Mouse (Mus musculus) T-helper 17 cell (primary cell): ENCODE data around the gene Slc39a11.
"Not testable (repeated sequence)": the region's sequence is repeated elsewhere in the genome, so short reads cannot be mapped to it uniquely, and the experiment has no call there.

Experiments
- in situ Hi-C, 2 experiments: fragments of 300-600 bp; cut with MboI, MseI; formaldehyde crosslinking; loops; 1 replicate in 1 of 2; 2 replicates in 1 of 2; pipeline ENCODE4 v1.15.1; 2025; ENCODE audit warnings: high pct_unique_total_duplicates in 2 of 2

Gene Slc39a11

DNA sequence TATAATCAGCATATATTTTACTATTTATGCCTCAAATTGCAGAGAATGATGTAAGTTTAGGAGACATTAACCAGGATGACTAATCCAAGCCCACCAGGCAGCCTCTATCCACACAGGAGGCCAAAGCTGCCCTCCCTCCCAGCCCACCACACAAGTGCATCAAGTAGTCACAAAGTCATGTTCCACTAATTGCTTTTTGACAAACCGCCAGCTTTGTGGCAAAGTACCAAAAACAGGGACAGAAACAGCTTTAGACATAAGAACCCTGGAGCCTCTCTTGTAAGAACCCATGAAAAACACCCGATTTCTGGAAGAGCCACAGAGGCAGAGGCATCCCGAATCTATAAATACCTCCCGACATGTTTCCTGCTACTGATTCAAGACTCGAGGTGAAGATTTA, 39.6 kb downstream of the Slc39a11 start:
- in situ Hi-C loops, result loop anchor here (10.0 kb wide), 1 partner anchor 115 kb away; no protein-coding TSS in a partner anchor

GRCm38 (mm10) chr11:113609581-113609980, 40.3 kb downstream of the Slc39a11 start:
- in situ Hi-C loops, result no loop called here

GRCm38 (mm10) chr11:113607556-113607955, 42.3 kb downstream of the Slc39a11 start:
- in situ Hi-C loops, result no loop called here

- in situ Hi-C loops, result loop anchor here in 1 of 2 experiments (5.0 kb wide), 1 partner anchor 466 kb away; the partner anchor contains the start of gene Sdk2
Measured at GRCm38 (mm10) chr11:113601616-113602343, 48.1 kb downstream of the Slc39a11 start.

DNA sequence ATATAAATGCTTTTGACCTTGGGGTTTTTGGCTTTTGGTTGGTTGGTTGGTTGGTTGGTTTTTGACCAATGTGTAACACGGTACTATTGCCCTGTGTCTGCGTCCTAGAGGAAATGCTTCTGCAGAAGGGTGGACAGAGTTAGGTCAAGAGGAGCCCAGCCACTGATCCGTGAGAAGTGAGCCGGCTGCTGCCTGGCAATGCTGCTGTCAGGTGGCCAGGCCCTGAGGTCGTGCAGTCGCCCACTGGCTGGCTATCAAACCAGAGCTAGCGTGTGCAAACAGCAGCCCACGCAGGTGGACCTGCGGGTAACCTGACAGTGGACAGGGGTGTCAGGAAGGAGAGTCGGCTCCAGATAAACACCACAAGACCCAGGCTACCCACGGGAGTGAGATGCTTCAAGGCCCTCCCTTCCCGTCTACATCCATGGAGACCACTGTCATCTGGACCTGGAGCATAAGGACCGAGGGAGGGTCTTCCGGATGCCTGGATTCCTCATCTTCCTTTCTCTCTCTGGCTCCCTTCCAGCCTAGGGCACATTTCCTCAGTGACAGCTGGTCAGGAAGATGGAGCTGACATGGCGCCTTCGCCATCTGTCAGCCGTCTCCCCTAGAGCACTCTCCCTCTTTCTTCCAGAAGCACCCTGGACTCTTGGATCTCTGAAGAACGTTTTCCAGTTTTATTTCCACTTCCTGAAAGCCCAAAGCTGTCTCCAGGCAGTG, 49.2 kb downstream of the Slc39a11 start:
- in situ Hi-C loops, result loop anchor here in 1 of 2 experiments (5.0 kb wide), 1 partner anchor 467 kb away; the partner anchor contains the start of gene Sdk2

DNA sequence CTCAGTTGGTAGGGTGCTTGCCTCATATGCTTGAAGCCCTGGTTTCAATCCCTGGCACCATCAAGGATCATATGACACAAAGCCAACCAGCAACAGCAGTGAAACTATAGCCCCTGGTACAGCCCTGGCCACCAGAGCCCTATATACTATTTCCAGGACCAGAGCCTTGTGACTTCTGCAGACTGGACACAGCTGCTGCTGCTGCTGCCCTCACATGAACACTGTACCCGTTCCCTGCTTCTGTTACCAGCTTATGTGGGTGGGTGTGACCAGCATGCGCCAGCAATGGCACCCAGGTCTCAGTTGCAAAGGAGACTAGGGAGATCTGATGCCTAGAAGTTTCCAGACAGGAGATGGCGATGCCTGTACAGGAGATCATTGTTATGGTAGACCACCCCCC, 52.2 kb downstream of the Slc39a11 start:
- in situ Hi-C loops, result loop anchor here in 1 of 2 experiments (25.0 kb wide), 1 partner anchor 835 kb away; no protein-coding TSS in a partner anchor

DNA sequence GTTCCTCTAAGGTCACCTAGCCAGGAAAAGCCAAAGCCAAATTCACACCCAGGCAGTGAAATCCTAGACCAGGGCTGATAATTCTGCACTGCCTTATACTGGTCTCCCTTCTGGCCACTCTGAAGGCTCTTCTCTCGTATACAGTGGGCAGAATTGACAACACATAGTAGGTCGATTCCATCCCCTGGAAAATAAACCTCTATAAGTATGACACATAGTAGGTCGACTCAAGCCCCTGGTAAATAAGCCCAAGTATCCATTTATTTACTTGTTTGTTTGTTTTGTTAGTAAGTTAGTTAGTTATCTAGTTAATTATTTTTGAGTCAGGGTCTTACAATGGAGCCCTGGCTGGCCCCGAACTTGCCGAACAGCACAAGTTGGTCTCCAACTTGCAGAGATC, 54.7 kb downstream of the Slc39a11 start:
- in situ Hi-C loops, result loop anchor here in 1 of 2 experiments (25.0 kb wide), 1 partner anchor 833 kb away; no protein-coding TSS in a partner anchor

- in situ Hi-C loops, result loop anchor here in 1 of 2 experiments (25.0 kb wide), 1 partner anchor 827 kb away; no protein-coding TSS in a partner anchor
Measured at GRCm38 (mm10) chr11:113588936-113589335, 60.9 kb downstream of the Slc39a11 start.

GRCm38 (mm10) chr11:113586423-113586822, 63.5 kb downstream of the Slc39a11 start:
- in situ Hi-C loops, result loop anchor here in 1 of 2 experiments (25.0 kb wide), 1 partner anchor 824 kb away; no protein-coding TSS in a partner anchor

- in situ Hi-C loops, result loop anchor here in 1 of 2 experiments (25.0 kb wide), 1 partner anchor 822 kb away; no protein-coding TSS in a partner anchor
Measured at GRCm38 (mm10) chr11:113583879-113584661, 65.8 kb downstream of the Slc39a11 start.

DNA sequence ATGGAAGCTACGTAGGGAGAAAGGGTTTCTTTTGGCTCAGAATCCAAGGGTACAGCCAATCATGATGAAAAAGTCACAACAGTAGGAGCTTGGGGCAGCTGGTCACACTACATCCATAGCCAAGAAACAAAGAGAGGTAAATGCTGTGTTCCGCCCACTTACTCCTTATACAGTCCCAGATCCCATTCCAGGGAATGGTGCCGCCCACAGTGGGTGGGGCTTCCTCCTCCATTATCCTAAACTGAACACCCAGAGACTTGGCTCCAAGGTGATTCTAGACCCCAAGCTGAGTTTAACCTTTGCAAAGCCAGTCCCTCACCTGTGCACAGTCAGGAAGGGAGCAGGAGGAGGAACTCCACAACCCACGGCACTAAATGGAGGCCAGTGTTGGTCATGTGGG, 72.7 kb downstream of the Slc39a11 start:
- in situ Hi-C loops, result loop anchor here in 1 of 2 experiments (25.0 kb wide), 1 partner anchor 815 kb away; no protein-coding TSS in a partner anchor

- in situ Hi-C loops, result no loop called here
Measured at GRCm38 (mm10) chr11:113572641-113573040, 77.2 kb downstream of the Slc39a11 start.

DNA sequence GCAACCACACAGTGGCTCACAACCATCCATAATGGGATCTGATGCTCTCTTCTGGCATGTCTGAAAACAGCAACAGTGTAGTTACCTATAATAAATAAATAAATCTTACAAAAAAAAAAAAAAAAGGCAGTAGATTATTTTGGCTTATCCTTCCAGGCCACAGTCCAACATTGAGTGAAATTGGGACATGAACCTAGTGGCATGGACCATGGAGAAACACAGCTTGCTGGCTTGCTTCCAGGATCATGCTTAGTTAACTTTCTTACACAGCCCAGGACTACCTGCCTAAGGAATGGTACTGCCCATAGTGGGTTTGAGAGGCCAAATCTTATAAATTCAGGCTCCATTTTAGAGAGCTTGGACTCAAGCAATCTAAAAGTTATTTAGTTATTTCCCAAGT, 78.3 kb downstream of the Slc39a11 start:
- in situ Hi-C loops, result no loop called here

DNA sequence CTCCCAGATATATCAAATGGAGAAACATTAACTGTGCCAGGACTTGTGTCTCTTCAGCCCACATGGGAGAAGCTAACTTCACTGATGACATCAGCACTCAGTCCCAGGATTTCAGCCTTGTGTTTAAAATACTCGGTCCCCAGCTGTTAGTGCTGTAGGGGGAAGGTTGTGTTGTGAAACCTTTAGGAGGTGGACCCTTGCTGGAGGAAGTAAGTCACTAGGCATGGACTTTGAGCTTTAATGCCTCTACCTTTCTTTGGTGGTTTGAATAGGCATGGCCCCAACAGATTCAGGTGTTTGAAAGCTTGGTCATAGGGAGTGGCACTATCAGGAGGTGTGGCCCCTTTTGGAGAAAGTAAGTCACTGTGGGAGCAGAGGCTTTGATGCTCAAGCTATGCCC, 80.9 kb downstream of the Slc39a11 start:
- in situ Hi-C loops, result no loop called here

- in situ Hi-C loops, result not testable (repeated sequence)
Measured at GRCm38 (mm10) chr11:113567926-113568325, 82.0 kb downstream of the Slc39a11 start.

- in situ Hi-C loops, result no loop called here
Measured at GRCm38 (mm10) chr11:113565006-113565995, 84.6 kb downstream of the Slc39a11 start.

- in situ Hi-C loops, result loop anchor here in 1 of 2 experiments (5.0 kb wide), 1 partner anchor 55 kb away; the partner anchor contains the start of gene Sstr2
Measured at GRCm38 (mm10) chr11:113562326-113562725, 87.6 kb downstream of the Slc39a11 start.

DNA sequence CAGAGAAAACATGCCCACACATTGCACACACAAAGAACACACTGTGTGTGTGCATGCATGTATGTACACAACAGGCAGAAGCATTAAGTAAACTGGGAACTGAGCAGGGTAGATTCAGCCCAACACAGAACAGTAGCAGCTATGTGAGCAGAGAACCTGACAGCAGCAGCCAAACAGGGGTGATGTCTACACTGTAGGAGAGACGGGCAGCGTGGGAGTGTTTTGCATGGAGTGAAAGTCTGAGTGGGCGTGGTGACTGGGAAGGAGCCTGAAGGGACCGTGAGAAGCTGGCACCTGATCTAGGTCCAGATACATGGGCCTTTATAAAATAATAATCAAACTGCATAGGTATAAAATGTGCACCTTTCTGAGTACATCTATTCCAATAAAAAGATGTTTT, 89.7 kb downstream of the Slc39a11 start:
- in situ Hi-C loops, result loop anchor here in 1 of 2 experiments (5.0 kb wide), 1 partner anchor 57 kb away; the partner anchor contains the start of gene Sstr2

- in situ Hi-C loops, result no loop called here
Measured at GRCm38 (mm10) chr11:113558505-113558904, 91.4 kb downstream of the Slc39a11 start.

DNA sequence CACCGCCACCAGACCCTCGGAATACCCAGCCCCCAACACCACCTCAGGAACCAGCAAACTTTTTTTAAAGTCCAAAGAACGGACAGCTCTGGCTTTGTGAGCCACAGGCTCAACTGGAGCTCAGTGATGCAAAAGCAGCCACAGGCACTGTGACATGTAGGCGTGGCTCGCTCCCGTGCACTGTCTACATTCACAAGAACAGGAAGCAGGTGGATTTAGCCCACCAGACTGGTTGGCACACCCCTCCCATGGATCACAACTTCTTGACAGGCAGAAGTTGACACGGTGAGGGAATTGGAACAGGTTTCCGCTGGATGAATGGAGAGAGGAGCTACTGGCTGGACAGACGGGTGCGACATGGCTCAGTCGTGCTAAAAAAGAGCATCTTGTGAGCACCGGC, 93.7 kb downstream of the Slc39a11 start:
- in situ Hi-C loops, result no loop called here
